Mouse (Mus musculus) CD8-positive naive resting alpha-beta T cell, adult 2 months (primary cell): ENCODE results near the gene Vapb.

ENCODE experiments used
- DNase-seq, 2 experiments: peaks; one replicate each; pipeline ENCODE4 v3.0.0; 2022; ENCODE audit warnings: low read depth in 2 of 2, low spot score in 2 of 2

The Vapb gene

GRCm38 (mm10) chr2:173789945-173790804 is 52.9 kb downstream of the Vapb start:
- no peak for DNase-seq

GRCm38 (mm10) chr2:173791904-173792757 is 54.8 kb downstream of the Vapb start:
- no peak for DNase-seq

- DNase-seq: no peak
These were observed 56.7 kb downstream of the Vapb start for GRCm38 (mm10) chr2:173794018-173794417.

GRCm38 (mm10) chr2:173794531-173795510 is 57.5 kb downstream of the Vapb start:
- no peak for DNase-seq

GRCm38 (mm10) chr2:173795801-173796673 is 58.7 kb downstream of the Vapb start:
- no peak for DNase-seq

- DNase-seq: no peak
These were observed 59.3 kb downstream of the Vapb start for GRCm38 (mm10) chr2:173796674-173796963.

- no peak for DNase-seq
These were observed 62.2 kb downstream of the Vapb start for GRCm38 (mm10) chr2:173799513-173799912.

GRCm38 (mm10) chr2:173800566-173800965 is 63.3 kb downstream of the Vapb start:
- DNase-seq: no peak

GRCm38 (mm10) chr2:173801405-173801876 is 64.1 kb downstream of the Vapb start:
- DNase-seq: no peak

GRCm38 (mm10) chr2:173802176-173802575 is 64.9 kb downstream of the Vapb start:
- no peak for DNase-seq

GRCm38 (mm10) chr2:173802956-173803355 is 65.6 kb downstream of the Vapb start:
- no peak for DNase-seq

- no peak for DNase-seq
These were observed 66.5 kb downstream of the Vapb start for GRCm38 (mm10) chr2:173803827-173804226.

- DNase-seq: no peak
These were observed 69.3 kb downstream of the Vapb start for GRCm38 (mm10) chr2:173806621-173807020.

- DNase-seq: no peak
These were observed 71.6 kb downstream of the Vapb start for GRCm38 (mm10) chr2:173808942-173809341.

GRCm38 (mm10) chr2:173810036-173810850 is 72.9 kb downstream of the Vapb start:
- DNase-seq: no peak

- no peak for DNase-seq
These were observed 73.5 kb downstream of the Vapb start for GRCm38 (mm10) chr2:173810851-173811130.

- peak in 1 of 2 experiments; percentile 1 for DNase-seq
These were observed 74.5 kb downstream of the Vapb start for GRCm38 (mm10) chr2:173811850-173812249.

- DNase-seq: no peak
These were observed 75.8 kb downstream of the Vapb start for GRCm38 (mm10) chr2:173813071-173813470.

GRCm38 (mm10) chr2:173826287-173826686 is 89.0 kb downstream of the Vapb start:
- no peak for DNase-seq
